Mouse (Mus musculus) embryo, embryonic 10.5 days (tissue): ENCODE data around the gene Boc.
A peak's percentile ranks its signal among the peaks of the same experiment; 100 is the strongest.

Experiments used
- DNase-seq: peaks from one replicate; pipeline ENCODE4 v3.0.0-alpha.2; 2015; ENCODE audit warnings: low spot score

Gene Boc

DNA sequence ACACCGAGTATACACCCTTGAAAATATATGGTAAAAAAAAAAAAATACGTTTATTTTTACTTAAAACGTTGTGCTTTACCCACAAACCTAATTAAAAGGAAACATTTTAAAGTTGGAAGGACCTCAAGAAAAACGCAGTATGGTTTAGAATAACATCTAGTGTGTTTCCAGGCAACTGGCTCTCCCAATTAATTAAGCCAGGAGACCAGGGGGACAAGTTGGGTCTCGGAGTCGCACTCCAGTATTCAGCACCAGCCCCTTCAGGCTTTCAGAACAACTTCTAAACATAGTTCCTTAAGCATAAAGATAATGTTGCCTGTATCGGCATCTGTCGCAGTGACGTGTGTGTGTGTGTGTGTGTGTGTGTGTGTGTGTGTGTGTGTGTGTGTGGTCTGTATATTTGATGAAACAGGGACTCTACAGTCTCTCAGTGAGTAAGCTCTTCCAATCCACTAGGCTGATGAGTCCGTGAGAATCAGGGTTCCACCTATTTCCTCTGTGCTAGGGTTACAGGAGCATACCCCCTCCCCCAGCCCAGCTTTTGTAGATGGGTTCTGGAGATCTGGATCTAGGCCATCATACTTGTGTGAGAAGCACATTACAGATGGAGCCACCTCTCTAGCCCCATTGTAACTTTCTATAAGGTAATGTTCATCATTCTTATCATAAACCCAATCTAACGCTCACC, 31.3 kb downstream of the Boc start:
- DNase-seq = no peak

DNA sequence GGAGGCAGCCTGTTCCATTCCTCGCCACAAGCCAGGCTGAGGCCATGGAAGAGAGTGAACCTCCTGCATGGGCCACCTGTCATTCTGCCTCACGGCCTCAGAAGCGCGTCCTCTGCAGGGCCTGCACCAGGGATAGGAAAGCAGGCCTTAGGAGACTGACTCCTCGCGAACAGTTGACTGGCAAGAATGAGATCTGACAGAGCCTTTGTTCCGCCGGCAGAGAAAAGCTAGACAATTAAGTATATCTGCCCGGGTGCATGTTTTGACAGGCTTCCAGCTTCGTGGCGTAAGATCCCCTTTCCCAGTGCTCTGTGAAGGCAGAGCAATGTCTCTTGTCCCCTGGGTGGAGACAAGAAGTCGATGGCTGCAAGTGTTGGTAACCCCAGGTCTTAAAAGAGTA, 32.0 kb downstream of the Boc start:
- DNase-seq = peak; percentile 71

DNA sequence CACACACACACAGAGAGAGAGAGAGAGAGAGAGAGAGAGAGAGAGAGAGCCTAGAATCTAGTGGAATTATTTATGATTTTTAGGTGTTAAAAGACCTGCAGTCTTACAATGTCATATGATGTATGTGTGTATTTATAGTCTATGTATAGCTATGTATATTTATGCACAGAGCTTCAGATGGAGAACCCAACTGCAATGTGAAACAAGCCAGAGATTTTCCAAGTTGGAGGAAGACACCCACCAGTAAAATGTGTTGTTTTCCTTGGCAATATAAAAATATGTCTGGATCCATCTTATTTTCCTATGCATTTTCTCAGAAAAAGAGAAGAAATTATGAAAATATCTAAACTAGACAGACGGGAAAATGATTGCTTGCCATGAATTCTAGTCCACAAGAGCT, 32.7 kb downstream of the Boc start:
- no peak for DNase-seq

DNA sequence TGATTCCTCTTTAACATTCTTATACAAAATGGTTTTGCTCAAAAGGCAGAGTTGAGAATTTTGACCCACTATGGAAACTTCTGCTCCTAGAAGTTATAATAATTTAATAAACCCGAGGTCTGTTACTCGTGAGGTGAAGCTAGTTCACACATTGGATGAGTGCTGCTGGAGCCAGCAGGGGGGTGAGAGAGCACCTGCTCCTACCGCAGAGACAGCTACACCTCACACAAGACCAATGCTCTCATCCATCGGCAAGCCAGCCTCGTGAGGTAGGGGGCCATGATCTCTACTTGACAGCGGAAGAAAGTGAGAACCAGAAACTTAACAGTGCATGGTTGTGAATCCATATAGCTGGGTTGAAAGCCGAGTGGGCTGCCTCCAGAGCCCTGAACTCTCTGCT, 35.1 kb downstream of the Boc start:
- DNase-seq = no peak

DNA sequence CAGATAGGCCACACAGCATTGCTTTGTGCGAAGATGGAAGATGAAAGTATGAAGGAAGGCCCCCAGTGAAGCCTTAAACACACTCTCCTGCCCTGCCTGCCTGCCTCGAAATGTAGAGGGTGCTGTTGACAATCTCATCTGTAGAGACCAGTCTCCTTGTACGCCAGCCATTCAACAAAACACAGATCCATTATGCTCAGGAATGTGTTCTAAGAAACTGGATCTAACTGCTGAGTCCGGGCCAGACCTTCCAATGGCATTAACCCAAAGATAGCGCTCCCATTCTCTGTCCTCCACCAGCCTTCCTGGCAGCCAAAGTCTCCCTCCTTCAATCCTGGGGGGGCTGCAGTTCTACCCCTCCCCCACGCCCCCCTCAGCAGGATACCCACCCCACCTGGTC, 42.2 kb downstream of the Boc start:
- DNase-seq = no peak

DNA sequence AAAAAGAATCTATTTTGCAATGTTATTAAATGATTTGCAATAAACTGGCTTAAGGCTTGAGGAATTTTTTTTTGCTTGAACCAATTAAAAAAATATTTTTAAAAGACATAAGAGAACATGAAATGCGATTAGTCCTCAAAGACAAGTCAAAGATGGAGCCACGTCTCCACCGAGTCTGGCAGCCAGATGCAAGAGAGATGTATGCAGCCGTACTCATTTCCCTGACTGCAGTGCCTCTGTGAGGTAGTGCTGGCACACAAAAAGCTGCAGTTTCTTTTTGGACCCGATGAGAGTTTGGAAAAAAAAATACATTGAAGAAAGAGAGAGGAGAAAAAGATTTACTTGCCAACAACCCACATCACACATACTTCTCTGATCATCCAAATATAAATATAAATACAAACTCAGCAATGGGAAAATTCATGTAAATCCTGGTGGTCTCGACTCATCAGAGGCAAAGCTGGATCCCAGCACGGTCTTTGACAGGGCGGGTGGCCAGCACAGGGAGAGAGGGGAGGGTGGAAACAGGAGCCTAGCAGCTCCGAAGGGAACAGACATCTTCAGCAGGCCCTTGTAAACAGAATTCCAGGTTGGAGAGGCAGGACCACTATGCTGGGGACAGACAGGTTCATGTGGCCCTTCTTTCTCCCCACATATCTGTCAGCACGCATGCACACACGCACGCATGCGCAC, 48.0 kb downstream of the Boc start:
- no peak for DNase-seq

DNA sequence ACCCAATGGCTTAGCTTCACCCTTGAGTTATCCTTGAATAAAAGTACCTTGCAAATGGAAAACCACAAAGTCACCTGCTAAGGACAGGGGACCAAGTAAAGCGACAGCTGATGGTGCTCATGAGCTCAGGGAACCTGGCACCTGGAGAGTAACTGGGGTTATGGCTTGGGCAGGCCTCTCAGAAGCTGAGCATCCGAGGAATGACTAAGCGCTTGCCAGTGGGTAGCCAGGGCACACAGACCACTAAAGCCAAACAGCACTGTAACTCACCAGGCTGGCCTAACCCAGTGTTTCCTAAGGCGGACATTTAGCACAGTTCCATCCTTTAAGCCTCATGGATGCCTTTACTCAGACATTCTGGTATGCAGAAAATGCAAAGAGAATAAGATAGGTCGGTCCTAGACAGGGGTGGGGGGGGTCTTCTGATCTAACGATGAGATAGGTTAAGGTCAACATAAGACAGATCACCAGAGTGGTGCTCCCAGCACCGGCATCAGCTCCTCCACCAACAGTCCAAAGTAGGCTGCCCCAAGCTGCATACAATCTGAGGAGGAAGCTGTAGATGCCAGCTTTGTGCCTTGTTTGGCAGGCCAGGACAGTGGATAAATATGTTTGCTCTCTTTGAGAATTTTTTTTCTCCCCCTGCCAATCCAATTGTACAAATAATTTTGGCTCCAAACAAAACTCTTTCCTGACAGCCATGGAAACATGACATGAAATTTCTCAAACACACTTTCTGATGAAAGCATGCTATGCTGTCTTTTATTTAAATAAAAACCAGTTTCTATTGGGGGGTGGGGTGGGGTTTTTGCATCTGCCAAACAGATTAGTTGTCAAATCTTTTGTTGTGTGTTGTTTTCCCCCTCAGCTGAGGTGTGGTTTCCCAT, 49.0 kb downstream of the Boc start:
- DNase-seq = no peak

DNA sequence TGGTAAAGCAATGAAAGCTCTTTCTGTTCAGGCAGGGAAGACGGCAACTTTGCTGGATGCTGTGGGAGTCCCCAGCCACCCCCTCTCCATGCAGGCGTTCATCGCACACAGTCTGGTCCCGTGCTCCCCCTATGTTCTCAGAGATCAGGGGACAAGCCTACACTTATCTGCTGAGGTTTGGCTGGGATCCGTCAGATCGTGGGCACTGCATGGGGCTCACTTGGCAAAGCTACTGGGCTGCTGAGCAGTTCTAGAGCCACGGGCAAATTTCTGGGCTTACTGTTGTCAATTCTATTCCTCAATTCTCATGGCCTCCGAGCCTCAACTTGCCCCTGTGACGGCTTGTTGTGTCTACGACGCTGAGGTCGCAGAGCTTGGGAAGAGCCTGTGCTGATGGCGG, 49.9 kb downstream of the Boc start:
- no peak for DNase-seq

DNA sequence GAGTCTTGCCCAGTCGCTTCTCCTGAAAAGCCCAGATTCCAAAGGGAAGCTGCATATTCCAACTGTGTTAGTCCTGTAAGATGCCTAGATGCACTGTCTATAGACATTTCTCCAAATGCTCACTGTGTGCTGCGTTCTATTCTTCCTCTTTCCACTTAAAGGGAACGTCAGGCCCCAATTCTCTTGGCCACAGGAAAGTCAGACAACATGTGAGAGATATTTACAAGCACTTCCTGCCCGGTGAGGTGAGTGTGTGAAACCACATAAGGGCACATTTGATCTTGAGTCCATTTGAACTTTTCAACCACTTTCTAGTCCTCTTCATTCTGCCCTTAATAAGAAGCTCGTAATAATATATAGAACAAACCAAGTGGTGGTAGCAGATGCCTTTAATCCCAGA, 50.7 kb downstream of the Boc start:
- no peak for DNase-seq

DNA sequence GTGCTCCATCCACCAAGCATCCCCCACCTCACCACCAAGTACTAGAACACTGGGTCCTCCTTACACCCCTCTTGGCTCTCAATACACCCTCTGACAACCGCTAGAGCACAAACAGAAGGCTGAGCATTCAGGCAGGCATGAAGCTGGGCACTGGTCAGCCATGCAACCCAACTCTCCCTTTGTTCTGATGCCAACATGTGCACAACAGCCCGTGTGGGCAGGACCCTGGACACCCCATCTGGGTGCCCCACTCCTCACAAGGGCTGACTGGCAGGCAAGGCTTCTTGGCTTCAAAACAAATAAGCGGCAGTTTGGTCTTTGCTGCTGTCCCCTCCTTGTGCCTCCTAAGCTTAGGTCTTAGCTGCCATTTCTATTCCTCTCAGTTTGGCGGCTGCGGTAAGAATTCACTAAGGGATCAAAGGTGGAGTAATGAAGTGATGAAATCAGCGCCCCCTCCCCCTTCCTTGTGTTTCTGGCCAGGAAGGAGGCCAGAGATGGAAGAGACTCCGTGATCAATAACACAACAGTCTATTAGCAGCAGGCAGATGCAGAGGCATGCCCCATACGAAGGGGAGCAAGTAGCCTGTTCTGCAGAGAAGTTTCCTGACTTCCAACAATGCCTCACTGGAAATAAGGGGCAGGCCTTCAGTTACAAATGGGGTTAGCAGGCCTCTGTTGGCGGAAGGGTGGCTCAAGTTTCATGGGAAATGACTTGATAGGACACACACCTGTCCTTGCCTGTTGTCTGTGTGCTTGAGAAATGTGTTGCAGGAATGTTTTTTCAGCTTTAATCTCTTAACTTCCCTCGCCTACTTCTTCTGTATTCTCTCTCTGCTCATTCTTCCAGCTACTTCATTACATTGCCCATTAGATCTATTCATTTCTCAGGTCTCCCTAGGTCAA, 51.4 kb downstream of the Boc start:
- DNase-seq = no peak

DNA sequence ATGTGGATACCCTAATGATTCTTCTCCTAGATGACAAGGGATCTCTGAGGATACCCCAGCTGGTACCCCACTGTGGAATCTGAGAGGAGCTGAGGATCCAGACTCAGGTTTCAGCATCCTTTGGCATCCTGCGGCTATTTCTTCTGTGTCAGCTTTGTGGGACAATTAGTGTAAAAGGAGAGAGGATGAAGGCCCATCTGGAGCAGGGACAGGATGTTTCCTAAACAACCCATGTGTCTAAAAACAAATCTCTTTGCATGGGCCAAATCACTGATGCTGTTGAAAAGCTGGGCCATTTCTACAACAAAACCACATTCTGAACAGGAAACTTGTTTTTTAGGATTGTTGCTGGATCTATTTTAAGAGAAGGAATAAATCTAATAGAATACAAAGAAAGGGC, 53.5 kb downstream of the Boc start:
- no peak for DNase-seq

DNA sequence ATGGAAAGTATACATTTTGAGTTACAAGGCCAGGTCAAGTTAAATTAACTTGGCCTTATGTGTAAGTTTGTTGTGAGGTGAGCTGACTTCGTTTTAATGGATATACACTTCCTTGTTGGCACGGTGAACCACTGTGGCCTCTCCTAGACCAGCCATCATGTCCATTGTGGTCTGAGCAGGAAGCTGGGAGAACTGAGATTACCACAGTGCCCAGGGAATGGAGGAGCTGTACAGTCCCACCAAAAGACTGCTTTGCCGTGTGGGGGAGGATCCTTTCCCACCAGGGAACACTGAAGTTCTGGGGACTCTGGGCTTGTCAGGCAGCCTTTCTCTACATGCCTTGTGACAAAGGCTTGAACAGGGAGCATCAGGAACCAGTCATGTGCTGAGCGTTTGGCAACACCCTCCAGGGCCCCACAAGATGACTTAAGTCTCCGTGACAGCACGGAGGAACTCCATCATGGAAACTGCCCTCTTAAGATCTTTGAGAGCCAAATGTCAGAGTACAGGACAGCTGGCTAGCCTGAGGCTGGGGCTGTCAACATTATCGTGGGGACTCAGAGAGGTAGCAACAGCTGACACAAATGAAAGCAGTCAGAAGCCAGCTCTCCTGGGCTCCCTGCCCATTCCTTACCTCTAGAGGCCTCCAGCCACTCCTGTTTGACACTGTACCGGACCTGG, 55.7 kb downstream of the Boc start:
- DNase-seq = no peak

DNA sequence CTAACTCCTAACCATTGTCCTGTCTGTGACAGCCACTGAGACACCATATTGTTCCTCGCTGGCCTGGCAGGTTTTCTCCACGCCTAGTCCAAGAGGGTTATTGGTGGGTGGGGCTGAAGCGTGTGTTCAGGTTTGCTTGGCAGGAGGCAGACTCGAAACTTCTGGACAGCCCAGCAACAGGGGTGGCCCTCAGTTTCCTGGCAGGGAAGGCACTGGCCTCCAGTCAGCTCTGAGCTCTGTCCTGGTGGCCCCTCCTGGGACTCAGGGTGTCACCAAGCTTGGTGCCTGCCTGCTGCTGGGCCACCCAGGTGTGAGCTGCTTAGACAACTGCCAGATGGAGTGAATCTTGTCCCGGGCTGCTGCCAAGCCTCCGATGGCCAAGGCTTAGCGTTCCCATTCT, 56.4 kb downstream of the Boc start:
- no peak for DNase-seq

DNA sequence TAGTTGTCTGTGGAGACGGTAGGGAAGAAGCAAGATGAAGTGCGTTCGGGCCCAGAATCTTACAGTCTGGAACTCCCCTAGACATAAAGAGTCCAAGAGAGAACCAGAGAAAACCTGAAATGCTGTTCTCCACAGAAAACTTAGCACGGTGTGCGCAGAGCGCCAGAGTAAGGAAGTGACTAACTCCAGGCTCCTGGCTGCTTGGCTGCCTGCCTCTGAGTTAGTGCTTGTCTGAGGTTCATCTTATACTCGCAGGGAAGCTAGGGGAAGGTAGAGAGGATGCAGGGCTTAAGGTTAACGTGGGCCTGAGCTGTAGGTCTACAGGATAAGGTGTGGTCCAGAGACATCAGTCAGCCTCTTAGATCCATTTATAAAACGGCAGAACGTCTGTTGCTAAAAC, 56.9 kb downstream of the Boc start:
- no peak for DNase-seq

DNA sequence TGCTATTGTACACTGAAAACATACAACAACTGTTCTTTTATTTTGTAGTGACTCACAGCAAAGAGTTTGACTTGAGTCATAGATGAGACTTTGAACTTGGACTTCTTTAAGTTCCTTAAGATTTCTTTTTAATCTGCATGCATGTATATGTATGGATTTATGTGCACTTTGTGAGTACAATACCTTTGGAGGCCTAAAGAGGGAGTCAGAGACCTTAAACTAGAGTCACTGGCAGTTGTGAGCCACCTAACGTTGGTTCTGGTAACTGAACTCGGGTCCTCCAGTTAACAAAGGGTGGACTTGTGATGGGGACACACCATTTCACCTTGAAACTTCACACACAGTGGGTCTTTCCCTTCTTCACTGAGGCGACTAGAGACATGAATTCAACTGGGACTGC, 60.2 kb downstream of the Boc start:
- DNase-seq = no peak

DNA sequence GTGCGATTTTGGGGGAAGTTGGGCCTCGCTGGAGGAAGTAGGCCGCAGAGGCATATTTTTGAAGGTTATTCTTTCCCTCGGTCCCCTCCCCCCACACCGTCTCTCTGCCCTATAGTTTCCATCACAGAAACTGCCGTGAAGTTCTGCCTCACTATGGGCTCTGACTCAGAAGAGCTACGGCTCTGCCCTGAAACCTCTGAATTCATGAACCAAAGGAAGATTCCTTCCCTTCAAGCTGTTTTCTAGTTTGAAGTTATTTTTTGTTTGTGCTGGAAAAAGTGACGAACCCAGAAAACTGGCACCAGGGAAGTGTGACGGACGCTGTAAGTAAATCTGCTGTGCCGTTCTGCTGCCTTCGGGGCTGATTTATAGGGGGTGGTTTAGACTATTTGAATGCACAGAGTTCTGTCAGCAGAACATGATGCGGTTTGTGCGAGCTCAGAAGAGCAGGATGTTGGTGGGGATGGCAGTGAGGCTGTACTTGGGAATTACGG, 61.7 kb downstream of the Boc start:
- no peak for DNase-seq

DNA sequence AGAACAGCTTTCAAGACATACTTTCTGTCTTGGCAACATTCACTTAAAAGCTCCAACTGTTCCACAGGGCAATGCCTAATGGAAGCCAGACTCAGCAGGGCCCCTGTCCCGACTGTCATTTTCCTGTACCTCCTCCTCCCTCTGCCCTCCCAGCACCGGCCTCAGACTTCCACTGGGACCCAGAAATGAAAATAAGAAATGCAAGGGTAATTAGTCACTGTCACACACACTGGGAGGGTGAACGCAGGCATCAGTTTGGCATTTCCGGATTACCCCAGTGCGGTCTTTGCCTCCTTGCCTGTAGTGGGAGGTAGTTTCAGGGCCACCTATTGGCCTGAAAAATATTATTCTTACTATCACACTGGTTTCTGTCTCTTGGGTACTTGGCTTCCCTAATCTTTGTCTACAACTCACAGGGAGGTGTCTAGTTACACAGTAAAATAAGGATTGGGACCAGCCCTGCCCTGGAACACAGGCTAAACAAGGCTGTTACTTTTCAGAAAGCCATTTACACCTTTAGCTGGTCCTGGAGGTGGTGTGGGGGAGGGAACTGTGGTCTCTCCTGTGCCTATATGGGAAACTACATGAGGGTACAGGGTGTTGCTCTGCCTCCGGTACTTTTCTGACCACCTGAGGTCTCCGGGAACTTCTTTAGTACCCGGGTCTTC, 64.1 kb downstream of the Boc start:
- DNase-seq = peak; percentile 71

DNA sequence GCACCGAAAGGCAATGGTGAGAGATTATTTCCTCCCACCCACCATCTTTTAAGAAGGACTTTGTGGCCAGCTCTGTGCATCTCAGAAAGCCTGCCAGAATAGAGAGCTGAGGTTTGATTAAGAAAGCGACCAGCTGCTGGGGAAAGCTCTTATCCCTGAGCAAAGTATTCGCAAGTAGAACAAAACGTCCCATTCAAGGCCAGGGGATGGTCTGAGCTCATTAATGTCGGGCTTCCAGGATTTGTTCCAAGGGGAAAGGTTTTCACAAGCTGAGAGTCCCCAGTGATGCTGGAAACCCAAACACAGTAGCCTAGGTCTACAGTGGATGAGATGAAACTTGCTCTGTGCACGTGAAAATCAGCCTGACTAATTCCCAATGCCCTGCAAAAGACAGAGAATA, 64.8 kb downstream of the Boc start:
- DNase-seq = no peak

DNA sequence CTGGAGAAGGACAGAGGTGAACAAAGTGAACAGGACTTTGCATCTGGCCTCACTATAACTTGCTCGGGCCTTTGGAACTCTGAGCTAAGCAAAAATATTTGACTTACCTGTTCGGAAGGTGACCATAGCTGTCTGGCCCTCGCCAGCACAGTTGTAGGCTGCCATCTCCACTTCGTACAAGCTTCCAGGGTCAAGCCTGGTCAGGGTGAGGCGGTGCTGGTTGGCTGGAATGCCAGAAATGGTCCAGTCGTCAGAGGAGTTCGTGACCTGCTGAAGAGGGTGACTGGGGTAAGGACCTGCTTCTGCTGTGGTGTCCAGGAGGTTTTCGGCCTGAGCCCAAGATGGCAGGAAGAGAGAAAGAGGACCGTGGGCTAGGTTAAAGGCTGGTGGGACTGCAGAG, 66.0 kb downstream of the Boc start:
- no peak for DNase-seq

DNA sequence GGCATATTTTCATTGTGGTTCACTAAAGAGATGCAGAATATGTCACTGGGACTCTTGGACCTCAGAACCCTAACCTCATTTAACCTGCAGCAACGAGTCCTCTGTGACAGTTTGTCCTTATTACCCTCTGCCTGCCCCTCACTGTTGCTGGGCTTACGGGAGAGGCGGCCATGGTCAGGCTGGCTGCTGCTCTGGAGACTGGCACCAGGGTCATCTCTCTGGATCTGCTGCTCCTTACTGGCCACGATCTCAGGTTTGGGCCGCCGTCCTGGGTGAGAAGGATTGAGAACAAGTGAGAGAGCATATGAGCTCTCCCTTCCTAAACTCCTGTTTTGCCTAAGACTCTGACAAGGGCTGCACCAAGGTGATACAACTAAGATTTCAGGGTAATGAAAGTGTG, 66.5 kb downstream of the Boc start:
- DNase-seq = no peak

DNA sequence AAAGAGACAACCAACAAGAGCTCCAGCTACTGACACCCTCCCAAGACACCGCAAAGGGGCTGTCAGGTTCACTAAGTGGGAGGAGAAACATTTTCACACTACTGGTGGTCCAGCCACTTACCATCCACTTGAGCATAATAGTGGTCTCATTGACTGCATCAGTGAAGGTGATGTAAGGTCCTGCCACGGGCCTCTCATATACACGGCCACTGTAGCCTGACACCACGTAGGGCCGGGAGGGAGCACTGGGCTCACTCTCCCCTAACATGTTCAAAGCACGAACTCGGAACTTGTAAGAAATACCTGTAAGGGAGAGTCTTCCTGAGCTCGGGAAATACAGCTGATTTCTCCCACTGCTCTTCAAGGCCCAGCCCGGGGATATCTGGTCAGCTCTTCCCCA, 67.6 kb downstream of the Boc start:
- no peak for DNase-seq
